Comparison of ENCODE assay signal across 9 mouse cellular contexts in genomic region chr19:8569453-8569863, GRCm38 (mm10). TPM values are rescaled to one million over a fixed set of nuclear protein-coding genes. Genes with fewer than 3 reads are reported as not detected.
DNase-seq lines count a peak whose midpoint lies in the region; ATAC-seq lines count a peak whose summit lies in the region.
"Had no signal": no experiment of that assay in that cellular context is flagged by ENCODE, and none has a peak within 500 bp of the region (broad histone marks: within the 10 kb centered on the region; RNA-seq: fewer than 3 reads in every experiment).

No protein-coding gene starts in this region.

- 0 out of 2 replicates have a peak, but pooled peaks have one; percentile 16 for ATAC-seq in heart, embryonic 12.5 days (ENCODE audit: insufficient number of reproducible peaks, low FRiP score)
- no peak for ATAC-seq in cerebellum, adult (ENCODE audit: insufficient number of reproducible peaks, low FRiP score, low TSS enrichment)

- no peaks in the 10 kb centered on the region for H3K27me3 ChIP-seq in heart, embryonic 12.5 days (replicated peaks)
- no peaks in the 10 kb centered on the region for H3K27me3 ChIP-seq in midbrain, embryonic 10.5 days (ENCODE audit: low read depth, poor library complexity, severe bottlenecking)

- peak; percentile 37 for DNase-seq in layer of hippocampus, adult 11-12 months (ENCODE audit: low spot score)
- no peak for DNase-seq in layer of hippocampus, adult 9-11 months
- peak; percentile 41 for DNase-seq in brain, adult 2 months (ENCODE audit: low read depth, low spot score)
- peak; percentile 48 for DNase-seq in kidney, postnatal 14 days
- peak; percentile 49 for DNase-seq in midbrain, embryonic 10.5 days (ENCODE audit: low spot score)
- DNase-seq in thymus, postnatal 14 days: peak; percentile 56

- WGBS in heart, embryonic 12.5 days: 7% methylated on average over 14 of the region's 14 CpGs
- 4% methylated on average over 14 of the region's 14 CpGs for WGBS in midbrain, embryonic 10.5 days

- H3K9me3 ChIP-seq in heart, embryonic 12.5 days (replicated peaks): no peaks in the 10 kb centered on the region
- no peaks in the 10 kb centered on the region for H3K9me3 ChIP-seq in midbrain, embryonic 10.5 days (replicated peaks)

- no peak overlapping the region for H3K27ac ChIP-seq in heart, embryonic 12.5 days (ENCODE audit: poor library complexity, severe bottlenecking)
- peak overlapping the region; percentile 61 for H3K27ac ChIP-seq in midbrain, embryonic 10.5 days (replicated peaks)
- H3K27ac ChIP-seq: macrophage had no signal

- peak overlapping the region; percentile 68 for H3K4me2 ChIP-seq in heart, embryonic 12.5 days

- peak overlapping the region; percentile 27 for H3K4me3 ChIP-seq in heart, embryonic 12.5 days
- peak overlapping the region; percentile 47 for H3K4me3 ChIP-seq in midbrain, embryonic 10.5 days

- peak overlapping the region; percentile 42 for H3K9ac ChIP-seq in heart, embryonic 12.5 days

- peaks cover 12% of the 10 kb centered on the region for H3K4me1 ChIP-seq in heart, embryonic 12.5 days (replicated peaks)
- peaks cover 20% of the 10 kb centered on the region for H3K4me1 ChIP-seq in midbrain, embryonic 10.5 days

- H3K36me3 ChIP-seq in heart, embryonic 12.5 days: no peaks in the 10 kb centered on the region
- H3K36me3 ChIP-seq in midbrain, embryonic 10.5 days: no peaks in the 10 kb centered on the region

RNA-seq across cellular contexts. Expression of gene Slc22a8, which starts 21.6 kb away (rescaled TPM):
- 0.05 TPM in 1 of 2 replicates, not detected in the other for polyA plus RNA-seq in heart, embryonic 12.5 days (2016; fragmentation: Nextera tagmentation; extraction: Ambion mirVana)
- 0.07 and 0.12 TPM in 2 replicates for polyA plus RNA-seq in midbrain, embryonic 10.5 days (2016; fragmentation: Nextera tagmentation; extraction: Ambion mirVana)
- polyA plus RNA-seq: macrophage had no signal

RNA-seq across cellular contexts. Expression of gene Slc22a6, which starts 48.4 kb away (rescaled TPM):
- not detected in 2 replicates for polyA plus RNA-seq in heart, embryonic 12.5 days (2016; fragmentation: Nextera tagmentation; extraction: Ambion mirVana)
- 0.06 and 0.47 TPM in 2 replicates for polyA plus RNA-seq in midbrain, embryonic 10.5 days (2016; fragmentation: Nextera tagmentation; extraction: Ambion mirVana)
- polyA plus RNA-seq: macrophage had no signal
